Mouse (Mus musculus) layer of hippocampus, adult 11-12 months (tissue): ENCODE data around the gene Mybph.

Source experiments
- DNase-seq: peaks from one replicate; pipeline ENCODE4 v3.0.0; 2022; ENCODE audit warnings: low spot score

The Mybph gene

GRCm38 (mm10) chr1:134193126-134193525 lies at the start of gene Mybph:
Gene Mybph, plus strand, starts transcription at chr1:134193448.
- DNase-seq, result no peak

- DNase-seq, result peak; percentile 48
Observed at GRCm38 (mm10) chr1:134146066-134146465, 47.2 kb upstream of the Mybph start.

- DNase-seq, result no peak
Observed at GRCm38 (mm10) chr1:134150076-134150475, 43.2 kb upstream of the Mybph start.

DNA sequence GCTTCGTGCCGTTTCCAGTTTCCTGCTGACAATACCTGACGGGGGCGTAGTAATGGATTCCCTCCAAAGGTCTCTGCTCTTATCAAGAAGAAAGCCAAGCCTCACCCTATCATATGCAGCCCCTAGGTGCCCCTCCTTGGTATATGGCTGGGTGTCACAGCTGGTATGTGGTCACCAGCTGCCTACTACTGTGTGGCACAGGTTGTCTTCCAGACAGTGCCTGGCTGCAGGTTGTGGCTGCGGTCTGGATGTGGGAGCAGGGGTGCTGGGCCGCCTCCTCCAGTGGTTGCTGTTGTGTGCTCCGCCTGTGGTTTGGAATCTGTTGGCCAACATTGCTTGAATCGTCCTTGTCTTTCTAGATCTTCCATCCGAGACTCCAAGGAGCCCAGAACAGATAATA lies 42.5 kb upstream of the Mybph start:
- no peak for DNase-seq

DNA sequence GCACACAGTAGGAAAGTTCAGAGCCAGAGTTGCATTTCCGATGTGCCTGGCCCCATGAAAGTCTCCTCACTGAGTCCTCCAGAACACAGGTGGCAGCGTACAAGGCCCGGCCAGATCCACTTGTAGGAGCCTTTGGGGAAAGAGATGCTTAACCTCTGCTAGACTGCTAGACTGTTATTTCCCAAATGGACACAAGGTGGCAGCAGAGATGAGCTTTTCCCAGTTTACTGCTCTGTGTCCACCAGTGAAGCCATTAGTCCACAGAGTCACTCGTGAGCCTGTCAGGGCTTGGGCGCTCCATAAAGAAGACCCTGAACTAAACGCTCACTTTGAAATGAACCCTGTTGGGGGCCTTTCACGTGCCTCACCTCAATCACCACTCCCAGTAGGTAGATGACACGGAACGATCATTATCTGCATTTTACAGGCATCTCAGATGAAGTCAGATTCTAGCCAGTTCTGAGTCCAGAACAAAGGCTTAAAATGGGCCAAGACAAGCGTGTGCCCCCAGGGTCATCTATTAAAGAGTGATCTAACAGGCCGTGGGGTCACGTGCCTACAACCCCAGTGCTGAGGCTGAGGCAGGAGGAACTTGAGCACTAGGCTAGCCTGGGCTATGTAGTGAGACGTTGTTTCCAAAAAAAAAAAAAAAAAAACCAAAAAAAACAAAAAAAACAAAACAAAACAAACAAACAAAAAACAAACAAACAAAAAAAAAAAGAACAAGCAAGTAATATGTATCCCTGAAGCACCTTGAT lies 41.4 kb upstream of the Mybph start:
- DNase-seq, result peak; percentile 88

DNA sequence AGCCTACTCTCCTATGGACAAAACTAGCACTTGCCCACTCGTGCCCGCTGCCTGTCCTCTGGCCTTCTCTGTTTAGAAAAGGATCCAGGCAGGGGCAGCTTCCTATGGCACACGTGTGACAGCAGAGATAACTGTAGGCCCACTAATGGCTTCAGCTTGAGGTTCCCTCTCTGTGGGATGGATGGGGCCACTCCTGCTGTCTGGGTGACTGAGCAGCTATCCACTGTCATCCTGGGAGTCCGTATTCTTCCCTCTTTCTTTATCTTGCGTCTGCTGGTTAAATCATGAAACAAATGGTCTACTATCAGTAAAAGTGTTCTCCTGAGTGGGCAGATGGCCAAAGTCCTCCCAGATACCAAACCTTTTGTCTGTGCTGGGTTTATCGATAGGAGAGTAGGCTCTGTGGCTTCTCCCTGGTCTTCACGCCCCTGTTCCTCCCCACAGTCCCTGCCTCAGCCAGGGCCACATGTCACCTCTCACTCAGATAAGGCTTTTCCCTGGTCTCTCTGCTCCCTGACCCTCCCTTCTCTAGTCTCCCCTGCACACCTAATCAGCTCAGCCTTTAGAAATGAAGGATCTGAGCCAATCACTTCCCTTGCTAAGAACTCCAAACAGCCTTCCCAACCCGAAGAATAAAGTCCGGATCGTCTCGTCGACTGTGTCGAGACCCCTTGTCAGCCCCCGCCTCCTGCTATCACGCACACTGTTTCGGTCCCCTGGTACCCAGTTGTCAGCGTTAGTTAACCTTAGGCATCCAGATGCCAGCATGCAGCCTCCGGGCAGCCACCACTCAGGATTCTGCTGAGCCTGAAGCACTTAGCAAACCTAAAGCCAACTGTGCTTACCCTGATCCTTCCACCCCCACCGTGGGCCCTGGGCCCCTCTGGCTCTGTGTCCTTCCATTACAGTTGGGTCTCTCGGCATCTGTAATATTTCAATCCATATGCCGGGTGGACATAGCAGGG lies 40.3 kb upstream of the Mybph start:
- no peak for DNase-seq

GRCm38 (mm10) chr1:134154121-134154520 lies 39.1 kb upstream of the Mybph start:
- no peak for DNase-seq

DNA sequence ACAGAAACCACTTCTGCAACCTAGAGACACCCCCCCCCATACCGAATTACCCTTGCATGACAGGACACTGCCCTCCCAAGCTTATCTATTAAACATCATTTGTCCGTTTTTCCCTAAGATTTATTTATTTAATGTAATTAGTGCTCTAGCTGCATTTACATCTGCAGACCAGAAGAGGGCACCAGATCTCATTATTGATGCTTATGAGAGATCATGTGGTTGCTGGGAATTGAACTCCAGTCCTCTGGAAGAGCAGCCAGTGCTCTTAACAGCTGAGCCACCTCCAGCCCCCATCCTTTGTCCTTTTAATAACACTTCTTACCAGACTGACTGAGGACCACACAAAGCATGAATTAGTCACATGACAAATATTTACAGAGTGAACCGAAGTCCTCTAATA lies 38.6 kb upstream of the Mybph start:
- DNase-seq, result no peak

- DNase-seq, result no peak
Observed at GRCm38 (mm10) chr1:134160404-134160803, 32.8 kb upstream of the Mybph start.

DNA sequence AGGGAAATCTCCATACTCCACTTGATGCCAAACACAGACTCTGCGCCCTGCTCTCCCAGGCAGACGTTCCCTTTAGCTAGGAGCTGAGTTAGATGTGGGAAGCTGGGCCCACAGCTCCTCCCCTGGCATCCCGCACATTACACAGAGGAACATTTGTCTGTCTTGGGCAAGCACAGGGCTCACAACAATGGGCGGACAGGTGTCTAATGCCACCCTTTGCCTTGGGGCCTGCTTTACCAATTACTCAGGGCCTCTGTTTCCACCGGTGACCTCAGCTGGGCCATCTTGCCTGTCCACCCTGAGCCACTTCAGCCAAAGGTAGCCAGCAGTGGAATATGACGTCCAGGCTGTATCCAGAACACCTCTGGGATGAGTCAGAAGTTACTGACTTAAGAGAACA lies 31.8 kb upstream of the Mybph start:
- DNase-seq, result no peak

GRCm38 (mm10) chr1:134162510-134163225 lies 30.6 kb upstream of the Mybph start:
- no peak for DNase-seq

GRCm38 (mm10) chr1:134163476-134163875 lies 29.8 kb upstream of the Mybph start:
- no peak for DNase-seq

GRCm38 (mm10) chr1:134164454-134164853 lies 28.8 kb upstream of the Mybph start:
- DNase-seq, result no peak

DNA sequence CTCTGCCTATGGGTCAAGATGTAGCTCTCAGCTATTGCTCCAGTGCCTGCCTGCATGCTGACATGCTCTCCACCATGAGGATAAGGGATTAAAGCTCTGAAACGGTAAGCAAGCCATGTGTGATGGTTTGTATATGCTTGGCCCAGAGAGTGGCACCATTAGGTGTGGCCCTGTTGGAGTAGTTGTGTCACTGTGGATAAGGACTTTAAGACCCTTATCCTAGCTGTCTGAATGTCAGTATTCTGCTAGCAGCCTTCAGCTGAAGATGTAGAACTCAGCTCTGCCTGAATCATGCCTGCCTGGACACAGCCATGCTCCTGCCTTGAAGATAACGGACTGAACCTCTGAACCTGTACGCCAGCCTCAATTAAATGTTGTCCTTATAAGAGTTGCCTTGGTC lies 26.7 kb upstream of the Mybph start:
- DNase-seq, result no peak

DNA sequence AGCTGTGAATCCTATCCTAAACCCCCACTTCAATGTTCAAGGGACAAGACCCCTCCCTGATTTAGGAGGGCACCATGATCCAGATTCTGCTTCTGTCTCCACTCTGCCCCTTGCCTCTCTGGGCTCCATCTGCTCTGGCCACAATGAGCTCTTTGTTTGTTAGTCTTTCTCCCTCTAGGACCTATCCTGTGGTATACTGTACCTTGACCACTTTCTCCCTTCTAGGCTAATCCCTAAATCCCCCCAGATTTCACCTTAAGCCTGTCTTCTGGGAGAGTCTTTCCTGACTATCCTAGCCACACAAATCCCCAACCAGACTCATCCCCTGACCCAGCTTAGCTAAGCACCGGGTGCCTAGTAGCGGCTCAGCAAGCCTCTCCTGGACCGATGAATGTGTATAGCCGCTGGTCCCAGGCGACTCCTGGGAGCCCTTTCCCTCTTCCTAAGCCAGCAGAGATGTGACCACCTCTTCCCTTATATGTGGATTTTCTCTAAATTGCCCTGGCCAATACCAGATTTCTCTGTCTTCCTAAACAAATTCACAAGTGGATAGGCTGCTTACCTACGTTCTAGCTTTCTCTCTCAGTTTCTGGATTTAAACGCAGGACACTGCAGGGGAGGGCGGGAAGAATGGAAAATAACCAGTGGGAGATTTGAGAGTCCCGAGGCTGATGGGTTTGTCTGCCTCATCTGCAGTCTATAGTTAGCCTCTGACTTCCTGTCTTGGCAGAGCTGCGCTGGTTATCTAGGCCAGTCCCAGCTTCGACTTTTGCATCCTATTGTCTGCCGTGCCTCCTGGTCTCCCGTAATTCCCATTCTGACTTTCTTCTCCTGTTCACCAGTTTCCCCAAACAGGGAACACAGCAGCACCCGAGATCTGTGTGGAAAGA lies 25.6 kb upstream of the Mybph start:
- no peak for DNase-seq

GRCm38 (mm10) chr1:134168567-134168966 lies 24.7 kb upstream of the Mybph start:
- no peak for DNase-seq

- DNase-seq, result no peak
Observed at GRCm38 (mm10) chr1:134168985-134169697, 24.1 kb upstream of the Mybph start.

DNA sequence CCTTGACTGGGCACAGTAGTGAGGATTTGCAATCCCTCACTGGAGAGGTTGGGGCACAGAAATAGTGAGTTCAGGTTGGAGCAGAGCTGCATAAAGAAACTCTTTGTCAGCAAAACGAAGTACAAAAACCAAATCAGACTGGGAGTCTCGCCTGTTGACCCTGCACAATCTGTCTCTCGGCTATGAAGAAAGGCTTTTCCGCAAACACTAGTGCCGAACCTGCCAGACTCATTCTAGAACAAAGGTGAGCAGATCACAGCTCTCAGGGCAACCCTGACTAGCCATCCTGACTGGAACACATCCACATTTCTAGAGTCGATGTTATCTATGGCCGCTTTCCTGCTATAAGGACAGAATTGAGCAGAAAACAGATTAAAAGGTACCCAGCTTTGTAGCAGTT lies 20.2 kb upstream of the Mybph start:
- no peak for DNase-seq

GRCm38 (mm10) chr1:134177976-134178375 lies 15.3 kb upstream of the Mybph start:
- DNase-seq, result no peak

GRCm38 (mm10) chr1:134182025-134182424 lies 11.2 kb upstream of the Mybph start, which contains the start of gene Chil1:
Gene Chil1, plus strand, starts transcription at chr1:134182176.
- no peak for DNase-seq

GRCm38 (mm10) chr1:134184089-134184488 lies 9.2 kb upstream of the Mybph start:
- no peak for DNase-seq
